Comparison of ENCODE assay signal across 24 mouse cellular contexts in genomic region chr11:117191524-117191923, GRCm38 (mm10). TPM values are rescaled to one million over a fixed set of nuclear protein-coding genes. Genes with fewer than 3 reads are reported as not detected.
DNase-seq lines count a peak whose midpoint lies in the region; ATAC-seq lines count a peak whose summit lies in the region.
"Had no signal": no experiment of that assay in that cellular context is flagged by ENCODE, and none has a peak within 500 bp of the region (broad histone marks: within the 10 kb centered on the region; RNA-seq: fewer than 3 reads in every experiment).

No protein-coding gene starts in this region.

- WGBS in midbrain, embryonic 11.5 days = 66% methylated on average over 5 of the region's 5 CpGs
- WGBS in midbrain, embryonic 14.5 days = 71% methylated on average over 5 of the region's 5 CpGs

- no peak for ATAC-seq in midbrain, embryonic 11.5 days (ENCODE audit: low FRiP score)
- ATAC-seq in midbrain, embryonic 14.5 days (ENCODE audit: low FRiP score, low TSS enrichment) = no peak
- ATAC-seq: CD4-positive, CD25-positive, alpha-beta regulatory T cell, adult 4 months; forebrain, embryonic 15.5 days had no signal

- no peaks in the 10 kb centered on the region for H3K27me3 ChIP-seq in midbrain, embryonic 11.5 days (ENCODE audit: control insufficient read depth, insufficient read depth, low read length)
- H3K27me3 ChIP-seq in midbrain, embryonic 14.5 days (ENCODE audit: control insufficient read depth, insufficient read depth, low read length) = no peaks in the 10 kb centered on the region
- H3K27me3 ChIP-seq: embryonic facial prominence, embryonic 13.5 days; forebrain, embryonic 15.5 days; heart, embryonic 13.5 days; hindbrain, embryonic 15.5 days had no signal

- no peak overlapping the region for H3K4me2 ChIP-seq in midbrain, embryonic 11.5 days
- H3K4me2 ChIP-seq in midbrain, embryonic 14.5 days (ENCODE audit: low read length) = no peak overlapping the region
- H3K4me2 ChIP-seq: embryonic facial prominence, embryonic 13.5 days; forebrain, embryonic 12.5 days; forebrain, embryonic 15.5 days; heart, embryonic 13.5 days; hindbrain, embryonic 12.5 days; hindbrain, embryonic 15.5 days had no signal

- no peak overlapping the region for H3K4me3 ChIP-seq in midbrain, embryonic 11.5 days (ENCODE audit: low read depth, low read length)
- H3K4me3 ChIP-seq in midbrain, embryonic 14.5 days (replicated peaks; ENCODE audit: low read depth, low read length) = no peak overlapping the region
- H3K4me3 ChIP-seq: embryonic facial prominence, embryonic 10.5 days; embryonic facial prominence, embryonic 13.5 days; erythroblast, embryonic 14.5 days; forebrain, embryonic 12.5 days; forebrain, embryonic 15.5 days; heart, adult 2 months; heart, embryonic 10.5 days; heart, embryonic 13.5 days; hindbrain, embryonic 12.5 days; hindbrain, embryonic 15.5 days had no signal

- H3K4me1 ChIP-seq in midbrain, embryonic 11.5 days (ENCODE audit: control insufficient read depth, insufficient read depth, low read length) = no peaks in the 10 kb centered on the region
- H3K4me1 ChIP-seq in midbrain, embryonic 14.5 days (ENCODE audit: control insufficient read depth, insufficient read depth, low read length) = no peaks in the 10 kb centered on the region
- H3K4me1 ChIP-seq: forebrain, embryonic 12.5 days; forebrain, embryonic 15.5 days; hindbrain, embryonic 15.5 days had no signal

- H3K36me3 ChIP-seq in midbrain, embryonic 11.5 days (ENCODE audit: control insufficient read depth, insufficient read depth, low read length) = no peaks in the 10 kb centered on the region
- no peaks in the 10 kb centered on the region for H3K36me3 ChIP-seq in midbrain, embryonic 14.5 days (ENCODE audit: control insufficient read depth, insufficient read depth, low read length)
- H3K36me3 ChIP-seq: embryonic facial prominence, embryonic 10.5 days; embryonic facial prominence, embryonic 13.5 days; forebrain, embryonic 12.5 days; forebrain, embryonic 15.5 days; heart, embryonic 10.5 days; heart, embryonic 13.5 days; hindbrain, embryonic 12.5 days; hindbrain, embryonic 15.5 days had no signal

- DNase-seq in adrenal gland, postnatal 14 days = peak; percentile 61
- no peak for DNase-seq in adrenal gland, adult 8-10 months
- peak; percentile 34 for DNase-seq in kidney, postnatal 14 days
- DNase-seq in kidney, adult 18-20 months = no peak
- DNase-seq in midbrain, embryonic 11.5 days (ENCODE audit: low spot score, missing footprints) = peak; percentile 79
- no peak for DNase-seq in midbrain, embryonic 14.5 days
- DNase-seq: cerebellum, adult 11-12 months; cerebellum, adult 8-10 months; cerebellum, postnatal 10 days; cerebellum, postnatal 36 days; embryo, embryonic 11 days; gastrocnemius, postnatal 25 days; heart, adult 2 months; heart, postnatal 14 days had no signal

- no peaks in the 10 kb centered on the region for H3K9me3 ChIP-seq in midbrain, embryonic 11.5 days (ENCODE audit: control insufficient read depth, low read length)
- H3K9me3 ChIP-seq in midbrain, embryonic 14.5 days (ENCODE audit: control insufficient read depth, low read length) = no peaks in the 10 kb centered on the region
- H3K9me3 ChIP-seq: embryonic facial prominence, embryonic 10.5 days; embryonic facial prominence, embryonic 13.5 days; forebrain, embryonic 12.5 days; forebrain, embryonic 15.5 days; heart, embryonic 10.5 days; heart, embryonic 13.5 days; hindbrain, embryonic 12.5 days; hindbrain, embryonic 15.5 days had no signal

- no peak overlapping the region for H3K9ac ChIP-seq in midbrain, embryonic 11.5 days (ENCODE audit: low read length)
- no peak overlapping the region for H3K9ac ChIP-seq in midbrain, embryonic 14.5 days (replicated peaks; ENCODE audit: low read length)
- H3K9ac ChIP-seq: embryonic facial prominence, embryonic 13.5 days; forebrain, embryonic 12.5 days; forebrain, embryonic 15.5 days; heart, embryonic 13.5 days; hindbrain, embryonic 12.5 days; hindbrain, embryonic 15.5 days had no signal

- no peak overlapping the region for H3K27ac ChIP-seq in midbrain, embryonic 11.5 days (ENCODE audit: low read depth, low read length)
- no peak overlapping the region for H3K27ac ChIP-seq in midbrain, embryonic 14.5 days (replicated peaks; ENCODE audit: low read depth, low read length)
- H3K27ac ChIP-seq: embryonic facial prominence, embryonic 10.5 days; embryonic facial prominence, embryonic 13.5 days; forebrain, embryonic 12.5 days; forebrain, embryonic 15.5 days; heart, adult 2 months; heart, embryonic 10.5 days; heart, embryonic 13.5 days; hindbrain, embryonic 12.5 days; hindbrain, embryonic 15.5 days had no signal

RNA-seq across cellular contexts. Expression of gene Sept9, which starts 7.9 kb away (rescaled TPM):
- total RNA-seq in adrenal gland, postnatal 14 days (2021) = 115 and 133 TPM in 2 replicates
- 100 to 1,000 TPM; 114 to 136 (median 132) TPM for total RNA-seq in adrenal gland, adult 8-10 months (2022)
- polyA plus RNA-seq in midbrain, embryonic 11.5 days (2014; fragmentation: Nextera tagmentation; extraction: Ambion mirVana) = 146 and 152 TPM in 2 replicates
- polyA plus RNA-seq in midbrain, embryonic 14.5 days (2014; fragmentation: Nextera tagmentation; extraction: Ambion mirVana) = 91.8 and 97.4 TPM in 2 replicates

Comparison
In these comparisons a context has a peak if more than half of its experiments do, and no peak if none do; other contexts are left out.
1. DNase-seq: peak in adrenal gland, postnatal 14 days (single experiment), kidney, postnatal 14 days (single experiment) and midbrain, embryonic 11.5 days (single experiment); none in adrenal gland, adult 8-10 months (single experiment), kidney, adult 18-20 months (single experiment) and midbrain, embryonic 14.5 days (single experiment).